Mouse (Mus musculus) left cerebral cortex, postnatal 14 days (tissue): ENCODE data around the gene Plrg1. TPM values are rescaled to one million over a fixed set of nuclear protein-coding genes. Genes with fewer than 3 reads are reported as not detected.

Experiments used
- DNase-seq, 2 experiments: peaks; one replicate each; pipeline ENCODE4 v3.0.0; 2021 to 2022; ENCODE audit warnings: low spot score in 2 of 2, mixed read lengths in 1 of 2
- intact Hi-C: fragments of 180-260 bp; cut with DNase I; formaldehyde crosslinking; loops from one replicate; pipeline ENCODE4 v1.15.1; 2025
- total RNA-seq, 2 experiments: library from RNA; stranded (reverse); gene quantifications; 2 replicates each; pipeline ENCODE4 v1.2.3; 2021

The Plrg1 gene
- total RNA-seq, 2 experiments from 2014 or later = 38.8 to 39.9 TPM

DNA sequence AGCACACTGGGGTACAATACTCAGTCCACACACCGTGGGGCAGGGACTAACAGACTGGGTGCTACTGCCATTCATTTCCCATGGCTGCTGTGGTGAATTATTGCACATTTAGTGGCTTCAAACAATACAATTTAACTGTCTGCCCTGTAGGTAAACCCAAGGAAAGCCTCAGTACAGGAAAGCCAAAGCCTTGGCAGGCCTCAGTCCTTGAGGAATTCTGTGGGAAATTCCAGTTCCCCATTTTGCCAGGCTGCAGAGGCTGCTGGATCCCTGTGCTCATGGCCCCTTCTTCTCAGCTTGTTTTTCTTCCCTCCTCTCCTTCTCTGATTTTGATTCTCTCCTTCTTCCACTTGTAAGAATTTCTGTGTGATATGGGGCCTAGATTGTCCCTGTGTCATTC lies 59.6 kb downstream of the Plrg1 start:
- DNase-seq = no peak
- intact Hi-C loops = no loop called here

DNA sequence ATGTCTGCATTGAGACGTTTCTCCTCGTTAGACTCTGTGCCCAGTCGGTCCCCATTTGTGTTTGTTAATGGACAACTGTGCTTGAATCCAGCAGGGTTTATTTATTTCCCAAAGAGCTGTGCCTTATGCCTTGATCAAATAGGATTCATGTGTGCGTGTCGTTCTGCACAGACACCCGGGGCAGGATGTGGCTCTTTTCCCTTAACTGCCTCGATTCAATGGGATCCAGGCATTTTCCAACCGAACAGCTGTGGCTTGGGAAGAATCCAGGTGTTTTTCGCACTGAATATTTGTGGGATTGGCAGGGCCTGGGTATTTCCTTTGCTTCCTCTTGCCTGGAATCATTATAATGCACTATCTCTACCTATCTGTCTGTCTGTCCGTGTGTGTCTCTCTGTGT lies 62.3 kb downstream of the Plrg1 start:
- DNase-seq = no peak
- intact Hi-C loops = no loop called here

Other genes with a start within 250 kb of the Plrg1 start
- gene Rbm46, start 179.0 kb upstream of the Plrg1 start, total RNA-seq = under 1 TPM; 0.57 to 0.61 TPM
- under 1 TPM; 0.13 to 0.15 TPM for gene Lrat, start 151.5 kb upstream of the Plrg1 start, total RNA-seq
- not detected for gene Fgg, start 47.8 kb upstream of the Plrg1 start, total RNA-seq
- not detected for gene Fga, start 29.4 kb upstream of the Plrg1 start, total RNA-seq
- gene Fgb, start 5.7 kb upstream of the Plrg1 start, total RNA-seq = not detected
- 1 to 10 TPM; 2.2 to 4.3 TPM for gene Dchs2, start 72.4 kb downstream of the Plrg1 start, total RNA-seq